Mouse (Mus musculus): ENCODE measurements around the gene Gm10697. TPM values are rescaled to one million over a fixed set of nuclear protein-coding genes. Genes with fewer than 3 reads are reported as not detected.

Gene Gm10697
- total RNA-seq (2023), result not detected

GRCm38 (mm10) chr3:94072544-94072943, at the start of gene Gm10697:
TSS of gene Gm10697 (minus strand) at chr3:94072644.

DNA sequence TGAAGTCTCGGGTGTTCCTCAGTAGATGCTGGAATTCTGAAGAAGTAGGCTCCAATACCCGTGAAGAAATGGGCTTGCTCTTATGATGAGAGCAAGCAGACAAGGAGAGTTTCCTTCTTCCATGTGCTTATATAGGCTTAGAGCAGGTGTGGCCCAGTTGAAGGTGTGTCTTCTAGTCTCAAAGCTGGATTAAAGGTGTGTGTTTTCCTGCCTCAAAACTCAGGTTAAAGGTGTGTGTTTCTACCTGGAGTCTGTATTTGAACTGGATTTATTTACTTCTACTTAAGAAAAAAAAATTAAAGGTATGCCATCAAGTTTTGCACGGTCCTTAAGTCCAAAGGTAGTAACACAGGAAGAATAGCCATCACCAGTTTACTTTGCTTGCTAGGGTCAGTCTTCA, 17.7 kb downstream of the Gm10697 start, which contains the start of gene Gm9125:
Gene Gm9125, minus strand, starts transcription at position 101 of the 400 bp plus-strand sequence.

Other genes with a start within 250 kb of the Gm10697 start
- gene Tdpoz3, start 246.6 kb downstream of the Gm10697 start, total RNA-seq (2023), result not detected
- not detected for gene Gm9117, start 129.1 kb downstream of the Gm10697 start, total RNA-seq (2023)
- not detected for gene Tdpoz5, start 111.3 kb downstream of the Gm10697 start, total RNA-seq (2023)
- not detected for gene Gm9125, start 17.8 kb downstream of the Gm10697 start, total RNA-seq (2023)
- gene Gm10696, start 105.5 kb upstream of the Gm10697 start, total RNA-seq (2023), result not detected
- gene Gm5286, start 124.1 kb upstream of the Gm10697 start, total RNA-seq (2023), result not detected
- not detected for gene Gm4778, start 191.4 kb upstream of the Gm10697 start, total RNA-seq (2023)
- gene Them4, start 237.4 kb upstream of the Gm10697 start, total RNA-seq (2023), result 1 to 10 TPM in 1 of 2 experiments, under 1 TPM in 1; 0.82 to 1.5 TPM

Measured in neutrophil, adult 59 days (primary cell).